Mouse (Mus musculus) mesoderm, embryonic 11.5 days (tissue): ENCODE data around the gene Shq1.

Source experiments
- DNase-seq: peaks from one replicate; pipeline ENCODE4 v3.0.0-alpha.2; 2012; ENCODE audit warnings: low read depth, low spot score

Shq1 gene

GRCm38 (mm10) chr6:100670880-100671344 is at the start of gene Shq1:
Gene Shq1, minus strand, starts transcription at chr6:100671157.
- DNase-seq = peak; percentile 90

GRCm38 (mm10) chr6:100720098-100720501 is 49.1 kb upstream of the Shq1 start:
- DNase-seq = no peak

GRCm38 (mm10) chr6:100716817-100717216 is 45.9 kb upstream of the Shq1 start:
- DNase-seq = no peak

- DNase-seq = no peak
These were observed 45.2 kb upstream of the Shq1 start for GRCm38 (mm10) chr6:100716152-100716551.

GRCm38 (mm10) chr6:100715296-100715828 is 44.4 kb upstream of the Shq1 start:
- no peak for DNase-seq

GRCm38 (mm10) chr6:100710866-100711265 is 39.9 kb upstream of the Shq1 start:
- no peak for DNase-seq

- no peak for DNase-seq
These were observed 39.2 kb upstream of the Shq1 start for GRCm38 (mm10) chr6:100710170-100710569.

GRCm38 (mm10) chr6:100709483-100709882 is 38.5 kb upstream of the Shq1 start:
- DNase-seq = no peak

- DNase-seq = no peak
These were observed 38.0 kb upstream of the Shq1 start for GRCm38 (mm10) chr6:100708996-100709395.

GRCm38 (mm10) chr6:100708248-100708647 is 37.3 kb upstream of the Shq1 start:
- DNase-seq = no peak

GRCm38 (mm10) chr6:100707557-100707956 is 36.6 kb upstream of the Shq1 start:
- no peak for DNase-seq

GRCm38 (mm10) chr6:100706861-100707260 is 35.9 kb upstream of the Shq1 start:
- DNase-seq = no peak

- DNase-seq = peak; percentile 44
These were observed 34.4 kb upstream of the Shq1 start for GRCm38 (mm10) chr6:100705366-100705811.

- DNase-seq = peak; percentile 77
These were observed 33.8 kb upstream of the Shq1 start, which contains the start of gene Gxylt2 for GRCm38 (mm10) chr6:100704574-100705365. Gene Gxylt2, plus strand, starts transcription at chr6:100704734.

- DNase-seq = no peak
These were observed 33.2 kb upstream of the Shq1 start for GRCm38 (mm10) chr6:100704197-100704573.

- DNase-seq = no peak
These were observed 29.8 kb upstream of the Shq1 start for GRCm38 (mm10) chr6:100700774-100701173.

- DNase-seq = no peak
These were observed 29.0 kb upstream of the Shq1 start for GRCm38 (mm10) chr6:100699986-100700385.

GRCm38 (mm10) chr6:100686341-100686740 is 15.4 kb upstream of the Shq1 start:
- no peak for DNase-seq

GRCm38 (mm10) chr6:100678636-100679035 is 7.7 kb upstream of the Shq1 start:
- no peak for DNase-seq

GRCm38 (mm10) chr6:100676461-100676860 is 5.5 kb upstream of the Shq1 start:
- DNase-seq = no peak

GRCm38 (mm10) chr6:100674974-100675373 is 4.0 kb upstream of the Shq1 start:
- peak; percentile 49 for DNase-seq

GRCm38 (mm10) chr6:100671401-100671800 is 444 bp upstream of the Shq1 start:
- no peak for DNase-seq

- DNase-seq = peak; percentile 38
These were observed 551 bp downstream of the Shq1 start for GRCm38 (mm10) chr6:100670370-100670841.
